Mouse (Mus musculus) liver, embryonic 14.5 days (tissue): ENCODE measurements around the gene Itga3.

ENCODE experiments used
- CTCF ChIP-seq: IDR thresholded peaks from 2 replicates; pipeline ENCODE4 v1.5.1; 2016; ENCODE audit warnings: antibody characterized with exemption, low read depth, control low read depth
- EP300 ChIP-seq: IDR thresholded peaks from 2 replicates; pipeline ENCODE4 v1.6.1; 2016; ENCODE audit warnings: antibody characterized with exemption, low read depth

GRCm38 (mm10) chr11:95039766-95040165, 36.8 kb downstream of the Itga3 start:
- TF ChIP-seq EP300 = no peak
- no peak for TF ChIP-seq CTCF
